Mouse (Mus musculus): ENCODE results near the gene Trcg1. TPM values are rescaled to one million over a fixed set of nuclear protein-coding genes. Genes with fewer than 3 reads are reported as not detected.
"Not testable (repeated sequence)": the region's sequence is repeated elsewhere in the genome, so short reads cannot be mapped to it uniquely, and the experiment has no call there.

Gene Trcg1
- not detected for polyA plus RNA-seq (2012; fragmentation: generic; extraction: Trizol)

- TF ChIP-seq MYOG (IDR thresholded peaks at IDR 0.05; ENCODE audit: control insufficient read depth in 1 of 3, insufficient read depth in 1 of 3, insufficient read length in 2 of 3, low read depth in 2 of 3): no peak
- TF ChIP-seq MYOD1 (IDR thresholded peaks at IDR 0.05; ENCODE audit: control insufficient read depth in 1 of 3, insufficient read length in 2 of 3, low read depth in 2 of 3): no peak
- no peak for TF ChIP-seq POLR2AphosphoS2 (IDR thresholded peaks at IDR 0.05; ENCODE audit: insufficient read length, low read depth)
- no peak for TF ChIP-seq SRF (IDR thresholded peaks at IDR 0.05; ENCODE audit: control insufficient read depth, insufficient read length, low read depth)
- no peak for TF ChIP-seq USF1 (IDR thresholded peaks at IDR 0.05; ENCODE audit: low read depth)
- no peak for TF ChIP-seq POLR2A (IDR thresholded peaks at IDR 0.05; ENCODE audit: insufficient read length, low read depth)
- no peak for TF ChIP-seq REST (IDR thresholded peaks at IDR 0.05; ENCODE audit: insufficient read depth, insufficient read length)
- TF ChIP-seq TCF12 (IDR thresholded peaks at IDR 0.05; ENCODE audit: insufficient read depth, poor library complexity, severe bottlenecking): no peak
- no peak for TF ChIP-seq E2F4 (IDR thresholded peaks at IDR 0.05; ENCODE audit: insufficient read depth)
- no peak for TF ChIP-seq MAX (IDR thresholded peaks at IDR 0.05; ENCODE audit: low read depth)
- TF ChIP-seq CEBPB (IDR thresholded peaks at IDR 0.05; ENCODE audit: insufficient read depth, poor library complexity, severe bottlenecking): no peak
- no peak for TF ChIP-seq TCF3 (IDR thresholded peaks at IDR 0.05; ENCODE audit: insufficient read length, low read depth)
- Histone ChIP-seq H3K79me2 (ENCODE audit: control insufficient read depth, insufficient read depth) (no peaks in the 10 kb centered on the region), H3K27me3 (ENCODE audit: control insufficient read depth, insufficient read depth, insufficient read length) (no peaks in the 10 kb centered on the region), H3K36me3 (ENCODE audit: control insufficient read depth, insufficient read depth) (no peaks in the 10 kb centered on the region), H3ac (ENCODE audit: control insufficient read depth, insufficient read length) (no peak within 1 kb of the TSS), H3K4me2 (ENCODE audit: low read depth) (no peak within 1 kb of the TSS), H3K4me3 (no peak within 1 kb of the TSS)
These were observed at the start of gene Trcg1 for GRCm38 (mm10) chr9:57236256-57236655. TSS of gene Trcg1 (plus strand) at chr9:57236556.

DNA sequence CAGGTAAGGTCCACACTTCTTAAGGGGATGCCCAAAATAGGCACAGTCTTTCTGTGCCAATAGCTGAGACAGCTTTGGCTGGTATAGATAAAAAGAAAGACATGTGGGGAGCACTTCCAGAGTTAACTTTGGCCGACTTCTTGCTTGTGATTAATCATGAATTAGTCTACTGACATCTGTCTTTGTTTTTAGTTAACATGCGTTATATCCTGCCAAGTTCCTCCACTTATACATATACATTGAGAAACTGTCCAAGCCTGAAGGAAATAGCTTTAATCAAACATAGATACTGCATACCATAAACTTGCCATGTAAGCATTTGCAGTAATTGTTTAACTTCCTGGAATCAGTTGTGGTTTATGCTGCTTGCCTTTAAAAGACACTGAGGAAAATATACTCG is 39.6 kb upstream of the Trcg1 start:
- Histone ChIP-seq H3K36me3 (ENCODE audit: control insufficient read depth, insufficient read depth) (no peaks in the 10 kb centered on the region), H3K4me3 (no peak overlapping the region), H3K4me2 (ENCODE audit: low read depth) (no peak overlapping the region), H3ac (ENCODE audit: control insufficient read depth, insufficient read length) (no peak overlapping the region), H3K27me3 (ENCODE audit: control insufficient read depth, insufficient read depth, insufficient read length) (peaks cover 6% of the 10 kb centered on the region), H3K79me2 (ENCODE audit: control insufficient read depth, insufficient read depth) (no peaks in the 10 kb centered on the region)
- TF ChIP-seq MAX (IDR thresholded peaks at IDR 0.05; ENCODE audit: low read depth): no peak
- no peak for TF ChIP-seq USF1 (IDR thresholded peaks at IDR 0.05; ENCODE audit: low read depth)
- no peak for TF ChIP-seq MYOG (IDR thresholded peaks at IDR 0.05; ENCODE audit: control insufficient read depth in 1 of 3, insufficient read depth in 1 of 3, insufficient read length in 2 of 3, low read depth in 2 of 3)
- no peak for TF ChIP-seq REST (IDR thresholded peaks at IDR 0.05; ENCODE audit: insufficient read depth, insufficient read length)
- no peak for TF ChIP-seq POLR2A (IDR thresholded peaks at IDR 0.05; ENCODE audit: insufficient read length, low read depth)
- no peak for TF ChIP-seq MYOD1 (IDR thresholded peaks at IDR 0.05; ENCODE audit: control insufficient read depth in 1 of 3, insufficient read length in 2 of 3, low read depth in 2 of 3)
- TF ChIP-seq E2F4 (IDR thresholded peaks at IDR 0.05; ENCODE audit: insufficient read depth): no peak
- no peak for TF ChIP-seq CEBPB (IDR thresholded peaks at IDR 0.05; ENCODE audit: insufficient read depth, poor library complexity, severe bottlenecking)

DNA sequence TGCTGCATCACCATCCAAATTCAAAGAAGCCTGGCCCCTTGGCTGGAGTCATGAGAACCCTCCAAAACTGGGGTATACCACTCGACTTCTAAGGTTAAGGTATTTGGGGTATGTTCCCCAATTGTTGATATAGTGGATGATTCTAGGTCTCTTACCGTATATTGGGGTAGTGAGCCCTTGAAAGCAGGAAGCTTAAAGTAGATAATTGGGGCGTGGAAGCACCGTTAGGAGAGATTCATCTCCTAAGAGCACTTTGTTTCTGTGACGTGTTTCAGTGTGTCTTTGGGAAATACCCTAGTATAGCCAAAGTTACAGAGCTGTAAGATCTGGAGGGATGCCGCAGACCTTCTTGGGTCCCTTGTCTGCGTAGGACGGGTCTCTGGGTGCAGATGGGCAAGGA is 38.9 kb upstream of the Trcg1 start:
- no peak overlapping the region for H3K4me2 ChIP-seq (ENCODE audit: low read depth)
- H3K79me2 ChIP-seq (ENCODE audit: control insufficient read depth, insufficient read depth): no peaks in the 10 kb centered on the region
- H3K27me3 ChIP-seq (ENCODE audit: control insufficient read depth, insufficient read depth, insufficient read length): peaks cover 6% of the 10 kb centered on the region
- H3K4me3 ChIP-seq: no peak overlapping the region
- no peaks in the 10 kb centered on the region for H3K36me3 ChIP-seq (ENCODE audit: control insufficient read depth, insufficient read depth)
- H3ac ChIP-seq (ENCODE audit: control insufficient read depth, insufficient read length): no peak overlapping the region
- no peak for TF ChIP-seq MYOG (IDR thresholded peaks at IDR 0.05; ENCODE audit: control insufficient read depth in 1 of 3, insufficient read depth in 1 of 3, insufficient read length in 2 of 3, low read depth in 2 of 3)

DNA sequence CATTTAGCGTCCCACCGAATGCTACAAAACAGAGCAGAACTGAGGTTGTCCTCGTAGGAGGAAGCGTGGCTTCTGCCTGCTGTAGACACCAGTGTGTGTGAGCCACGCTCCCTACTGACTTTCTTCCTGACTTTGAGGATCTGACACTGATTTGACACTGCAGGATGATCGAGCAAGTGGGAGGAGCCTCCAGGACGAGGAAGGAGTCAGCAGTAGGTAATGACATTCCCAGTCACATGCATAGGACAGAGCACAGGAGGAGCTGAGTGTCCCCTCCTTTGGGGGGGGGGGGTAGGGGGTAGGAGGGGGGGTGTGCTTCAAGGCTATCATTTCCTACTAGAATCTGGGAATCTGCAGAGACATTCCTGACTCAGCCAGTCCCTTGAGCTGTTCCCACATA is 33.4 kb upstream of the Trcg1 start:
- no peak overlapping the region for H3K4me2 ChIP-seq (ENCODE audit: low read depth)
- TF ChIP-seq MAX (IDR thresholded peaks at IDR 0.05; ENCODE audit: low read depth): no peak
- TF ChIP-seq MYOD1 (IDR thresholded peaks at IDR 0.05; ENCODE audit: control insufficient read depth in 1 of 3, insufficient read length in 2 of 3, low read depth in 2 of 3): no peak
- TF ChIP-seq E2F4 (IDR thresholded peaks at IDR 0.05; ENCODE audit: insufficient read depth): no peak
- TF ChIP-seq TCF3 (IDR thresholded peaks at IDR 0.05; ENCODE audit: insufficient read length, low read depth): no peak
- no peak for TF ChIP-seq MYOG (IDR thresholded peaks at IDR 0.05; ENCODE audit: control insufficient read depth in 1 of 3, insufficient read depth in 1 of 3, insufficient read length in 2 of 3, low read depth in 2 of 3)
- TF ChIP-seq POLR2AphosphoS2 (IDR thresholded peaks at IDR 0.05; ENCODE audit: insufficient read length, low read depth): no peak
- no peak for TF ChIP-seq CEBPB (IDR thresholded peaks at IDR 0.05; ENCODE audit: insufficient read depth, poor library complexity, severe bottlenecking)
- TF ChIP-seq SRF (IDR thresholded peaks at IDR 0.05; ENCODE audit: control insufficient read depth, insufficient read length, low read depth): no peak
- no peak for TF ChIP-seq POLR2A (IDR thresholded peaks at IDR 0.05; ENCODE audit: insufficient read length, low read depth)
- H3K27me3 ChIP-seq (ENCODE audit: control insufficient read depth, insufficient read depth, insufficient read length): no peaks in the 10 kb centered on the region
- H3K4me3 ChIP-seq: no peak overlapping the region
- no peak overlapping the region for H3ac ChIP-seq (ENCODE audit: control insufficient read depth, insufficient read length)
- no peaks in the 10 kb centered on the region for H3K79me2 ChIP-seq (ENCODE audit: control insufficient read depth, insufficient read depth)
- H3K36me3 ChIP-seq (ENCODE audit: control insufficient read depth, insufficient read depth): no peaks in the 10 kb centered on the region

DNA sequence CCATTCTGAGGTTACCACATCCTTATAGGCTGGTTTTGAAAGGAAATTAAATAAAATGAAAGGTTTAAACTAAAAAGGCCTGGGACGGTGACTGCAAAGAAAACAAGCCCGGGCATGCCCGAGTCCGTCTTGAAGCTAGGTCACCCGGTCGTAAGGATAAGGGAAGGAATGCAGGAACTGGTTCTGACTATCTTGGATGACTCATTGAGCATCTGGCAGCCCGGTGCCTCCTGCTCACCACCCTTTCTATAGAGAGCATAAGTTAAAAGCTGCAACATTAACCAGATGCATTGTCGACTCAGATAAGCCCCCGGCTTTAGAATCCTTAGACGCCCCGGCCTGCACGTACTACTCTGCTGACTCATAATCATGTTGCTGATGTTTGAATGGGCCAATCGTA is 32.8 kb upstream of the Trcg1 start:
- H3K4me3 ChIP-seq; H3K4me2 ChIP-seq (ENCODE audit: low read depth); H3K36me3 ChIP-seq (ENCODE audit: control insufficient read depth, insufficient read depth); H3K27me3 ChIP-seq (ENCODE audit: control insufficient read depth, insufficient read depth, insufficient read length); H3ac ChIP-seq (ENCODE audit: control insufficient read depth, insufficient read length); H3K79me2 ChIP-seq (ENCODE audit: control insufficient read depth, insufficient read depth): not testable (repeated sequence)

Data from myocyte (in vitro differentiated cells).